Mouse (Mus musculus) heart, adult 9 months (tissue): ENCODE results near the gene Cars.

Experiments
- DNase-seq, 2 experiments: peaks; one replicate each; pipeline ENCODE4 v3.0.0; 2022; ENCODE audit warnings: low spot score in 2 of 2

Gene Cars

DNA sequence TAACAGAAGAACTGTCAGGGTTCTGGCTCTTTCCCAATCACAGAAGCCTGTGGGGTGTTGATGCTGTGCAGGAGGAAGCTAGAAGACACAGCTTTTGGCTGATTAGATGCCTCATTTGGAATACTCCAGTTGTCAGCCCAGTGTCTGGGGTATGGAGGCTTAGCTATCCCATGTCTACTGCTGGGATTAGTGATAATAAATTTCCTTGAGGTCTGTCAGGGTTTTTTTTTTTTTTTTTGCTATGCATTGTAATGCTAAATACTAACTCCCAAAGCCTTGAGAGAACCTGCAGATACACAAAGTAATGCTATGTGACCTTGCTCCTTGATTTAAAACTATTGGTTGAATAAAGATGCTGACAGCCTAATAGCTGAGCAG is 88.6 kb downstream of the Cars start:
- no peak for DNase-seq

DNA sequence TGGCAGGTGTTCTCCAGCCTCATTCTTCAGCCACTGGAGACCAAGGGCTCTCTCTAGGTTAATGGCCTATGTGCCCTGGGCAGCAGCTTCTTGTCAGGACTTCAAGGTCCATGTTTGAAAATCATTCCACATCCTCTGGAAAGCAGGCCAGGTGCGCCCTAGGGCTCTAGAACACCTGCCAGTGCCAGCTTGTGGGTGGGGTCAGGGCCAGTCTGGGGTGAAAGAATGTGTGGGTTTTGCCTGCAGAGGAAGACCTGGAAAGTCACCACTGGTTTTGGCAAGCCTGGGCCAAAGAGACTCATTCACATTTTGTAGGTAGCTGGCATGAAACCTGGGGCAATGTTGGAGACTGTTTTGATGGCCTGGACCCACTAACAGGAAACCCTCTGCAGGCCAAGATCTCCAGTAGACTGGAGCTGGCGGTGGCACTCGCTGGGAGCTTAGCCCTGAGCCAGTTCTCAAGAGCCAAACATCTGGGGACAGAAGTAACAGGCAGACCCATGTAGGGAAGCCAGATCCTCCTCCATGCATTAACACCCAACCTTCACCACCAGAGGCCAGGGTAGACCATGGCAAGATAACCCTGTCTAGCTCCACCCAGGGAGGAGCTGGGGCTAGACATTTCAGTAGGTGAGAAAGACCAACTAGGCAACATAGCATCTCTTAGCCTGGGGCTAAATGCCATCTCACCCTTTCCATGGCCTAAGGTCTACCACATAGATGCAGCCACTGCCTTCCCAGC is 89.1 kb downstream of the Cars start:
- DNase-seq: no peak

DNA sequence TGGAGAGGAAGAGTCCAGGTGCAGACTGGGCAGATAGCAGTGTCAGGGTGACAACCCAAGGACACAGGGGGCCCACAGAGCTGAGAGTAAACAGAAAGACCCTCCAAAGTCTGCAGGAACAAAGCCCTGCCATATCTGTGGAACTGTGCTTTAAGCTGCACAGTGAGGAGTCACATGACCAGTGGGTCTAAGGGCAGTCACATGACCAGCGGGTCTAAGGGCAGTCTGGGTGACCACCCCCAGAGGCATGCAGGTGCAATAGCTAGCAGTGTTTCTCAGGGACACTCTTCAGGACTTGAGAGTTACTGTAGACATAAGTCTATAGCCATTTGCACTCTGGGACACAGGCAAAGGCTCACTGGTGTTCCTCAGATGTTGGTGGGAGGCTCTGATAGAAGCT is 90.3 kb downstream of the Cars start:
- no peak for DNase-seq
